27 mouse cellular contexts compared by ENCODE assay signal in genomic region chr8:50521346-50521745, GRCm38 (mm10).
DNase-seq lines count a peak whose midpoint lies in the region; ATAC-seq lines count a peak whose summit lies in the region.
"Had no signal": no experiment of that assay in that cellular context is flagged by ENCODE, and none has a peak within 500 bp of the region (broad histone marks: within the 10 kb centered on the region; RNA-seq: fewer than 3 reads in every experiment).

No protein-coding gene starts in this region.

- H3K9me3 ChIP-seq in forebrain, embryonic 14.5 days (replicated peaks; ENCODE audit: control insufficient read depth, low read length) = no peaks in the 10 kb centered on the region
- H3K9me3 ChIP-seq in forebrain, embryonic 13.5 days (replicated peaks) = no peaks in the 10 kb centered on the region
- H3K9me3 ChIP-seq in midbrain, embryonic 16.5 days (replicated peaks; ENCODE audit: control insufficient read depth, low read length, poor library complexity, severe bottlenecking) = no peaks in the 10 kb centered on the region
- no peaks in the 10 kb centered on the region for H3K9me3 ChIP-seq in midbrain, embryonic 11.5 days (ENCODE audit: control insufficient read depth, low read length)
- H3K9me3 ChIP-seq: embryonic facial prominence, embryonic 12.5 days; embryonic facial prominence, embryonic 15.5 days; heart, embryonic 10.5 days; heart, embryonic 13.5 days had no signal

- no peak overlapping the region for H3K4me3 ChIP-seq in forebrain, embryonic 14.5 days (ENCODE audit: low read depth, low read length)
- no peak overlapping the region for H3K4me3 ChIP-seq in forebrain, embryonic 13.5 days
- H3K4me3 ChIP-seq in midbrain, embryonic 16.5 days (ENCODE audit: low read depth, low read length) = no peak overlapping the region
- no peak overlapping the region for H3K4me3 ChIP-seq in midbrain, embryonic 11.5 days (ENCODE audit: low read depth, low read length)
- H3K4me3 ChIP-seq: embryonic facial prominence, embryonic 12.5 days; embryonic facial prominence, embryonic 15.5 days; heart, adult 2 months; heart, embryonic 10.5 days; heart, embryonic 13.5 days had no signal

- ATAC-seq in forebrain, embryonic 14.5 days = no peak
- ATAC-seq in forebrain, embryonic 13.5 days = no peak
- no peak for ATAC-seq in midbrain, embryonic 16.5 days
- no peak for ATAC-seq in midbrain, embryonic 11.5 days (ENCODE audit: low FRiP score)
- ATAC-seq: activated CD4-positive, CD25-positive, alpha-beta regulatory T cell, adult 4 months; hindbrain, postnatal 0 days; inflammation-experienced regulatory T-cells, adult 6 months; intestine, embryonic 16.5 days had no signal

- H3K4me1 ChIP-seq in forebrain, embryonic 14.5 days (ENCODE audit: control insufficient read depth, insufficient read depth, low read length) = no peaks in the 10 kb centered on the region
- H3K4me1 ChIP-seq in forebrain, embryonic 13.5 days = no peaks in the 10 kb centered on the region
- peaks cover 6% of the 10 kb centered on the region; the same call in 1 of the 2 replicates for H3K4me1 ChIP-seq in midbrain, embryonic 16.5 days (ENCODE audit: control insufficient read depth, insufficient read depth, low read length)
- no peaks in the 10 kb centered on the region for H3K4me1 ChIP-seq in midbrain, embryonic 11.5 days (ENCODE audit: control insufficient read depth, insufficient read depth, low read length)
- H3K4me1 ChIP-seq: embryonic facial prominence, embryonic 12.5 days; embryonic facial prominence, embryonic 15.5 days; heart, embryonic 10.5 days; heart, embryonic 13.5 days had no signal

- H3K27ac ChIP-seq in forebrain, embryonic 14.5 days (ENCODE audit: low read depth, low read length) = no peak overlapping the region
- H3K27ac ChIP-seq in forebrain, embryonic 13.5 days = no peak overlapping the region
- H3K27ac ChIP-seq in midbrain, embryonic 16.5 days (ENCODE audit: low read length) = peak overlapping the region; percentile 11; the same call in 1 of the 2 replicates
- no peak overlapping the region for H3K27ac ChIP-seq in midbrain, embryonic 11.5 days (ENCODE audit: low read depth, low read length)
- H3K27ac ChIP-seq: embryonic facial prominence, embryonic 12.5 days; embryonic facial prominence, embryonic 15.5 days; heart, adult 2 months; heart, embryonic 10.5 days; heart, embryonic 13.5 days; hindbrain, embryonic 14.5 days; hindbrain, postnatal 0 days had no signal

- no peaks in the 10 kb centered on the region for H3K27me3 ChIP-seq in forebrain, embryonic 14.5 days (replicated peaks; ENCODE audit: control insufficient read depth, insufficient read depth, low read length)
- H3K27me3 ChIP-seq in forebrain, embryonic 13.5 days = no peaks in the 10 kb centered on the region
- no peaks in the 10 kb centered on the region for H3K27me3 ChIP-seq in midbrain, embryonic 16.5 days (ENCODE audit: control insufficient read depth, insufficient read depth, low read depth, low read length)
- no peaks in the 10 kb centered on the region for H3K27me3 ChIP-seq in midbrain, embryonic 11.5 days (ENCODE audit: control insufficient read depth, insufficient read depth, low read length)
- H3K27me3 ChIP-seq: embryonic facial prominence, embryonic 12.5 days; embryonic facial prominence, embryonic 15.5 days; heart, embryonic 13.5 days had no signal

- 77% methylated on average over 5 of the region's 5 CpGs for WGBS in forebrain, embryonic 14.5 days
- 64% methylated on average over 5 of the region's 5 CpGs for WGBS in forebrain, embryonic 13.5 days
- 42% methylated on average over 5 of the region's 5 CpGs for WGBS in midbrain, embryonic 16.5 days
- 60% methylated on average over 5 of the region's 5 CpGs for WGBS in midbrain, embryonic 11.5 days

- no peaks in the 10 kb centered on the region for H3K36me3 ChIP-seq in forebrain, embryonic 14.5 days (ENCODE audit: control insufficient read depth, insufficient read depth, low read length)
- no peaks in the 10 kb centered on the region for H3K36me3 ChIP-seq in forebrain, embryonic 13.5 days (ENCODE audit: poor library complexity, severe bottlenecking)
- no peaks in the 10 kb centered on the region for H3K36me3 ChIP-seq in midbrain, embryonic 16.5 days (ENCODE audit: control insufficient read depth, insufficient read depth, low read length)
- no peaks in the 10 kb centered on the region for H3K36me3 ChIP-seq in midbrain, embryonic 11.5 days (ENCODE audit: control insufficient read depth, insufficient read depth, low read length)
- H3K36me3 ChIP-seq: embryonic facial prominence, embryonic 12.5 days; embryonic facial prominence, embryonic 15.5 days; heart, embryonic 10.5 days; heart, embryonic 13.5 days had no signal

- no peak overlapping the region for H3K9ac ChIP-seq in forebrain, embryonic 14.5 days (ENCODE audit: low read length)
- H3K9ac ChIP-seq in forebrain, embryonic 13.5 days = no peak overlapping the region
- H3K9ac ChIP-seq in midbrain, embryonic 16.5 days (ENCODE audit: low read depth, low read length) = no peak overlapping the region
- no peak overlapping the region for H3K9ac ChIP-seq in midbrain, embryonic 11.5 days (ENCODE audit: low read length)
- H3K9ac ChIP-seq: embryonic facial prominence, embryonic 12.5 days; embryonic facial prominence, embryonic 15.5 days; heart, embryonic 13.5 days; hindbrain, embryonic 14.5 days had no signal

- peak; percentile 3 for DNase-seq in embryo, embryonic 10.5 days (ENCODE audit: low spot score)
- no peak for DNase-seq in embryo, embryonic 11 days
- peak; percentile 34 for DNase-seq in forebrain, embryonic 14.5 days (ENCODE audit: low spot score)
- DNase-seq in midbrain, embryonic 11.5 days (ENCODE audit: low spot score, missing footprints) = no peak
- no peak for DNase-seq in spleen, adult 12 weeks (ENCODE audit: low spot score)
- DNase-seq: adrenal gland, adult 8-10 months; adrenal gland, postnatal 25 days; cerebellum, adult 11 months; cerebellum, adult 2 months; cerebellum, postnatal 10 days; cerebellum, postnatal 36 days; gastrocnemius, postnatal 10 days; gastrocnemius, postnatal 36 days; heart, adult 2 months; heart, postnatal 14 days; heart, postnatal 4 days had no signal

- H3K4me2 ChIP-seq in forebrain, embryonic 14.5 days (ENCODE audit: low read length) = no peak overlapping the region
- H3K4me2 ChIP-seq in forebrain, embryonic 13.5 days = no peak overlapping the region
- no peak overlapping the region for H3K4me2 ChIP-seq in midbrain, embryonic 16.5 days (ENCODE audit: low read length)
- no peak overlapping the region for H3K4me2 ChIP-seq in midbrain, embryonic 11.5 days
- H3K4me2 ChIP-seq: embryonic facial prominence, embryonic 12.5 days; embryonic facial prominence, embryonic 15.5 days; heart, embryonic 13.5 days; hindbrain, embryonic 14.5 days had no signal

Comparison
In these comparisons a context has a peak if more than half of its experiments do, and no peak if none do; other contexts are left out.
1. DNase-seq: peak in embryo, embryonic 10.5 days (single experiment) and forebrain, embryonic 14.5 days (single experiment); none in embryo, embryonic 11 days (single experiment), midbrain, embryonic 11.5 days (single experiment) and spleen, adult 12 weeks (single experiment).